Mouse (Mus musculus): ENCODE results near the gene Phldb1.

- TF ChIP-seq CTCF (IDR thresholded peaks at IDR 0.05; ENCODE audit: extremely low read depth, insufficient read depth, low read length) (no peak), POLR2A (IDR thresholded peaks at IDR 0.05; ENCODE audit: extremely low read depth, insufficient read depth, low read length) (no peak)
Measured at GRCm38 (mm10) chr9:44683046-44683445, 52.0 kb downstream of the Phldb1 start.
